Mouse (Mus musculus): ENCODE measurements around the gene Fetub. TPM values are rescaled to one million over a fixed set of nuclear protein-coding genes. Genes with fewer than 3 reads are reported as not detected.
"Not testable (repeated sequence)": the region's sequence is repeated elsewhere in the genome, so short reads cannot be mapped to it uniquely, and the experiment has no call there.

The Fetub gene
- total RNA-seq, 2 experiments from 2014 or later: not detected

DNA sequence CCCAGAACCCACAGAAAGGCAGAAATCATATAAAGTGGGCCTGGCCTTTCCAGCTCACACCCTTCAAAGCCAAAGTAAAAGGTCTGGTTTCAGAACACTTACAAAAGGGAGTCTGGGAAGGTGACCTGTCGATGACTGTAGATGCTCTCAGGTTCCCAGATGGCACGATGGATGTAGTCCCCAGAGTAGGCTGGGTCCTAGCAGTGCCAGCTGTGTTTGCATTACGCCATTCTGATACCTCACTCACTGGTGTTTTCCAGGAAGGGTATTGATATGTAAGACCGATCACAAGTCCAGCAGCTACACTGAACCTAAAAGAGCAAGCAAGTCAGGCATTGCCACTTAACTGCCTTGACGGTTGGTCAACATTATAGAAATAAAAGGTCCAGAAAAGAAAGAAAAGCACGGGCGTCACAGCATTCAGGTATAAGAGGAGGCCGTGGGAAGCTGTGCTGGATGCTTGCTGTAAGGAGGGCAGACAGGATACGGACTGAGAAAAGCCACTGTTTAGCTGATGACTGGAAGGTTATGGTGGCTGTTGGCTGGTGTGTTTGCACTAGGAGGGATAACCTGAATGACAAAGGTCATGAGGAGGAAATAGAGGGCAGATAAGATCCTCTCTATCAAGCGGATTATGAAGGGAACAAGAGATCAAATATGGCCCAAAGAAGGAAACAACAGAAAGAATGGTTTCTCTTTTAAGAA, 18.1 kb upstream of the Fetub start:
- ATAC-seq (replicated peaks; ENCODE audit: low FRiP score, poor library complexity, severe bottlenecking): no peak

DNA sequence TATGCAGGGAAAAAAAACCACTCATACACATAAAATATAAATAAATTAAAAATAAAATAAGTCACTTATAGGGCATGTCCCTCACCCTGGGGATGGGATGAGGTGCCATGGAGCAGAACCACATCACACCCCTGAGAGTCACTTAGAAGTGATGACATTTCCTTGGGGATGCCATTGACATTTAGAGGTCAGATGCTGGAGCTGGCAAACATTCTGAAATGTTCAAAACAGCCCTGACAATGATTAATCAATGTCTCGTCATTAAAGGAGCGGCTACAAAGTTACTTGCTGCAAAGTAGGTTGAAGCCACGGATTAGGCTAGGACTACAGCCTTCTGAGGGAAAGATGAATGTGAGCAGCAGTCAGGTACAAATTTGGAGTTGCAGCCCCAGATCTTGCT, 16.8 kb upstream of the Fetub start:
- ATAC-seq (replicated peaks; ENCODE audit: low FRiP score, poor library complexity, severe bottlenecking): no peak

DNA sequence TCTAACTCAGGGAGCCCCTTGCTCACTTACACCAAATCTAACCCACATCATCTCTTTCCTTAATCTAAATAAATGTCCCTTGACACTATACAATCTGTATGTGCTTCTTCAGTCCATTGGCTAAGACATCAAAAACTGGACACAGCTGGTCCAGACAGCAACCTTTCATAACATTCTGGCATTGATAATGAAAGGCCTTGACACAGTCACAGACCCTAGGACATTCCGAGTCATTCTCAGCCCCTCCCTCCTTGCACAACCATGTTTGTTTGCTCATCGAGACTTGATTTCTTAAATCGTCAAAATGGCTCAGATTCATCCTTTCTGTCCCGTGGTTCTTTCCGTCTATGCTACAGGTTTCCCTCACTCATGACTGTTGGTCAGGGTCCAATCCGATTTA, 8.8 kb upstream of the Fetub start:
- ATAC-seq (replicated peaks; ENCODE audit: low FRiP score, poor library complexity, severe bottlenecking): no peak

DNA sequence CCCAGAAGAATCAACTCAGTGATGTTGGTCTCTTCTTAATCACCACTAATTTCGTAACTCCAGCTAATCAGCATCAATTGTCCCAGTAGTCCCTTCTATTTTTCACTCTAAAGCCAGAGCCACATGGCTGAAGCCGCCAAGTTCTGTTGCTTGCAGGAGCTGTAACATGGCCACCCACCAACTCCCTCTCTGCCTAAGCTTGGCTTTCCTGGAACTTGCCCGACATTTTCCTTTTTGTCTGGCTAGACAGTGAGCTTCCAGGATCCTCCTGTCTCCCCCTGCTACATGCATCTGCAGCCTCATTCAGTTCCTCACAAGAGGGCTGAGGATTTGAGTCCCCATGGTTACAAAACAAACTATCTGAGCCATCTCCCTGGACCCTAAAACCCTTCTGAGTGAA, 6.1 kb upstream of the Fetub start:
- no peak for ATAC-seq (replicated peaks; ENCODE audit: low FRiP score, poor library complexity, severe bottlenecking)

DNA sequence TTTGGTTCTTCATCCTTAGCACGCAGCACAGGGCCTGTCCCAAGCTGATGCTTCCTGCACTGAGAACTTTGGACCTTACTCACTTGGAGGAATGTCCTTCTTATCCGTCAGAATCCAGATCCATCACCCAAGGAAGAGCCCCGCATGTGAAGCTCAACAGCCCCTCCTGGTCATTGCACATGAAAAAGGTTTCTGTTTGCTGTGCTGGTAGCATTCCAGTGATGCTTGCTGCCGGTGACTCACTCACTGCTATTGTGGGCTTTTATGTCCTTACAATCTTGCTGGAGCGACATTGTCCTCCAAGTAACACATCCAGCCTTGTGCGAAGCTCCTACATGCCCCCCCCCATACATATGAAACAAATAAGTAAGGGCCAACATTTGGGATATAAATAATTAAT, 5.2 kb upstream of the Fetub start:
- no peak for ATAC-seq (replicated peaks; ENCODE audit: low FRiP score, poor library complexity, severe bottlenecking)

DNA sequence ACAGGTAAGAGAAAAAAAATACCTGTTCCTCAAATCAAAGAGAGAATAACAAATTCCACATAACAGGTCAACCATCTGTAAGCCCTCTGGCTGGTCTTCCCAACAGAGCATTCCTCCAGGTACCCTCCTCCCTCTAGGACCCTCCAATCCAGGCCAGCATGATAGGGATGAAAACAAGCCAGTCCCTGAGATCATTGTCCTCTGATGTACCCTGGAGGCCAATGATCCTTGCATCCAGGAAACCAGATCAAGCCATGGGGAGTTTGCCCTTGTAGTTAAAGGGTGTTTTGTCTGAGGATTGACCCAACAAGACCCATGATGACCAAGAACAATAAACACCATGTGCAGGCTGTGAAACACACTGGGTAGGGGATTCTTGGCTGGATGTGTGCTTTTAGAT, 3.9 kb upstream of the Fetub start:
- no peak for ATAC-seq (replicated peaks; ENCODE audit: low FRiP score, poor library complexity, severe bottlenecking)

DNA sequence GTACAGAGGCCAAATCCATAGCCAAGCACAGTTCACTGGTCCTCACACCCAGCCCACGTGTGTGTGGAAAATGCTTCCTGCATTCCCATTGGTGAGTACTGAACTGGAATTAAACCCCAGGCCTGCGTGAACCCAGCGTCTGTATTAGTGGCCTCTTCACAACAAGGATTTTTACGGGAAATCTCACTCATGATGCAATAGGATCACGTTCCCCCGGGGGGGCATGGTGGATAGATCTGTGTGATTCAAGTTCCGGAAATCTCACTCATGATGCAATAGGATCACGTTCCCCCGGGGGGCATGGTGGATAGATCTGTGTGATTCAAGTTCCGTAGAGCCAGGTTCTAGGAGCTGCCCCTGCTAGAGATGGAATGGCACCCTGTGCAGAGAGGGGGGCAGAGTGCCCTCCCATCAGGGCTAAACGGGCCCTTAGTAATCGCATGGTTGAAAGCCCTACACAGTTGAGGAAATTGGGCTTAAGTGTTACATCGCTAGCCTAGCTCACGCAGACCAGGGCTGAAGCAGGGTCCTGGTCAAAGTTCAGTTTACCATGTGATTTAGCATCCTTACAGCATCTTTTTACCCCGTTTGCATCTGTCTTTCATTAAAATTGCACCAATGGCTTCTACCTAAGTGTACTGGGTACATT, 654 bp downstream of the Fetub start:
- no peak for ATAC-seq (replicated peaks; ENCODE audit: low FRiP score, poor library complexity, severe bottlenecking)

DNA sequence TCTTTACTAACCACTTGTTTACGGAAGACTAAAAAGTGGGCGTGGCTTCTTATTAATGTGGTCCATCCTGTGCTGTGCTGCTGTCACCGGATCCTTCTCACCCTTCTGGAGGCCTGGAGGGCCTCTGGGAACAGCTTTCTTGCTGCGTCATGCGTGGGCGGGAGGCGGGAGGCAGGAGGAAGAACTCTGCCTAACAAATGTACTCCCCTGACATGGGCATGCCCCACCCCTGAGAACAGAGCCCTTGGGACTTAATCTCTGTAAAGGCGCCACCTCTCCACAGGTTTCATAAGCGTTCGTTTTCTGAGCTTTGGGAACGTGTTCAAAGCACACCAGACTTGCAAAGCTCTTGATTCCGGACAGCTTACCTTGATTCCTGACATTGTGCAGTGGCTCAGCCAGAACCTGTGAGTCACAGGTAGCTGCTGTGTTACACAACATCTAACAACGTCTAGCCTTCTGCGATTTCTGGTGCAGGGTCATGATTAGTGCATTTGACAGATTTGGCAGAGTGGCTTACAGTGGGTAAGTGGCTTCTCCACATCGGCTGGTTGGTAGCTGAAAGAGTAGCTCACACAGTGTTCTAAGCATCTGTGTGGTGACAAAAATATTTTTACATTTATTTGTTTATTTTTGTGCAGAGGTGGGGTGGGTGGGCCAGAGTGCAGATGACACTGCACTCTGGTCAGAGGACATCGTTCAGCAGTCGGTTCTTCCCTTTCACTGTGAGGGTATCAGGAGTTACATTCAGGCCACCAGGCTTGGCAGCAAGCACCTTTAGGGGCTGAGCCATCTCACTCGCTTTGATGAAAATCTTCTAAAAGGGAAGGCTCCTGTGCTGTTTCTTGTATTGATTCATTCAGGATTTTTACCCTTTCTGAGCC, 2.1 kb downstream of the Fetub start:
- no peak for ATAC-seq (replicated peaks; ENCODE audit: low FRiP score, poor library complexity, severe bottlenecking)

DNA sequence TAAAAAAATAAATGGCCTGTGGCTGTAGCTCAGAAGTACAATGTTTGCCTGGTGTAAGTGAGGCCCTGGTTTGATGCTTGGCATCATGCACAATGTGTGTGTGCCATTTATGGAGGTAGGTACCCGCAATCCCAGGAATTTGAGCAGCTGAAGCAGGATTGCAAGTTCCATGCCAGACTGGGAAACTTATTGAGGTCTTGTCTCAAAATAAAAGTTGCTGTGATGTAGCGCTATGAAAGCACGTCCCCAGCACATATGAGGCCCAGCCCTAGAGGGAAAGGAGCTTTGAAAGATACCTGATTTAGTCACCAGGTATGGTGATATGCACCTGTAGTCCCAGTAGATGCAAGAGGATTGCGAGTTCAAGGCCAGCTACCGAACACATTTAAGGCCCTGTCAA, 3.6 kb downstream of the Fetub start:
- ATAC-seq (replicated peaks; ENCODE audit: low FRiP score, poor library complexity, severe bottlenecking): no peak

DNA sequence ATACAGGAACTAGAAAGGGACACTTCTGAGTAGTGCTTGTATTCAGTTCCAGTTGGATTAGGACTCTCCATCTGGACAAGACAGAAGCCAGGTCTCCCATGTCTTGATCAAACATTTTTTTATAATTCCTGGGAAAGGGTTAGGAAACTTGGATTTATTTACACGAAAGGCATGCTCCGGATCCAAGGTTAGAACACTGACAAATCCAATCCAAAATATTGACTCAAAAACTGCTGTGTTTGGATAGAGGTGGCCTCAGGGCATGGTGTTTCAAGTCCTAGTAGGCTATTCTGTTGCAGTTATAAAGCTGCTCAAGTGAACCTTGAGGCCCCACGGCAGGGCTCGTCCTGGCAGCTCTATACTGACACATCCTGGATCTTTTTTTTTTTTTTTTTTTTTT, 4.3 kb downstream of the Fetub start:
- no peak for ATAC-seq (replicated peaks; ENCODE audit: low FRiP score, poor library complexity, severe bottlenecking)

DNA sequence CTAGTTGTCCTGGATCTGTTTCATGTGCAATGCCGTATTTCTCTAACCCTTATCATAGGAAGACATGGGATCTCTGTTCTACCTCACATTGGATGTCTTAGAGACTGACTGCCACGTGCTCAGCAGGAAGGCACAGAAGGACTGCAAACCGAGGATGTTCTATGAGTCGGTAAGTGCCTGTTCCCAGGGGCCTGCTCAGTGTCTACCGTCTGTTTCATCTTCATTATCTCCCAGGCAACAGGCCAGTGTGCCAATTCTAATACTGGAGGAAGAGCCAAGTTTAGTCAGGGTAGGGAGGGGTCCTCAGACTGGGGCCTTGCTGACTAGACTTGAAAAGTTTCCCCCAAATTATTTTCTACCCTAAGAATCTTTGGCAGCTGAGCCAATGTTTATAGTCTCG, 11.4 kb downstream of the Fetub start:
- ATAC-seq (replicated peaks; ENCODE audit: low FRiP score, poor library complexity, severe bottlenecking): no peak

DNA sequence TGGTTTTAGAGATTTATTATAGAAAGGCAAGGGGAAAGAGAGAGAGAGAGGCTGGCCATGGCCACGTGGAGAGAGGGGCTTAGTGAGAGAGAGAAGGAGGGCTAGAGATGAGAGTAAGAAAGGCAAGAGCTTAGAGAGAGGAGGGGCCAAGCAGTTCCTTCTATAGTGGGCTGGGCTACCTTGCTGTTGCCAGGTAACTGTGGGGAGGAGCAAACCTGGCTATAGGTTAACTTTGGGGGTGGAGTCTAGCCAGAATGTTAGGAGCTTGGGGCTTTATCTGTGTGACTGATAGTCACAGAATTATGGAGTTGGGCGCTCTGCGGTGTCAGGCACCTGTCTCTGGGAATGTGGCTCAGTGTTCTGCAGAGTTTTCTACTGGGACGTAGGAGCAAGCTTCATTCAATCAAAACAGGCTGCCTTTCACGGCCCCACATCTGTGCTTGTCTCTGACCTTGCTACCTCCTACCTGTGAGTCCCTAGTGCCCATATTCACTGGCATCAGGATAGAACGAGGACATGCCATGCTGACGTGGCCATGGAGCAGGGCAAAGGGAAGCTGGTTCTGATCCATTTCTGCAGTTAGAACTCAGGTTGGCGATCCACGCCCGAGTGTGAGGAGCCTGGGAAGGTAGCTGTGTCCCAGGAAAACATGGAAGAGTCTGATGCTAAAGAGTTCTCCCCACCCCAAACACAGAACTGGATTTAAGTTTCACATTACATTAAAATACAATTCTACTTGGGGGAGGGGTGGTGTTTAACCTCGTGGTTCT, 13.5 kb downstream of the Fetub start:
- no peak for ATAC-seq (replicated peaks; ENCODE audit: low FRiP score, poor library complexity, severe bottlenecking)

DNA sequence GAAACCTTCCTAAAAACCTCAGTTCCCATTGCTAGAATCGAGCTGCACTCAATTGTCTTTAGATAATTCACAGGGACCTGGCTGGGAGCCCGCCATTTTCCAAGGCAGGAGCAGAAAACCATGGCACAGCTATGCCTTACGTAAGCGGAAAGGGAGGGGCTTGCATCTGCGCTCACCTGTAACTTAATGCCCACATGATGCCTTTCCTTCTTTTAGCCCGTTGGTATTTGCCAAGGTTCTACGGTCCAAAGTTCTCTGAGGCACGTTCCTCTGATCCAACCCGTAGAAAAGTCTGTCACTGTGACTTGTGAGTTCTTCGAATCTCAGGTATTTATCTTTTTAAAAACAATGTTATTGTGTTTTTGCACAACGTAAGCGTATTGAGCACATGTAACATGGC, 19.5 kb downstream of the Fetub start:
- no peak for ATAC-seq (replicated peaks; ENCODE audit: low FRiP score, poor library complexity, severe bottlenecking)

DNA sequence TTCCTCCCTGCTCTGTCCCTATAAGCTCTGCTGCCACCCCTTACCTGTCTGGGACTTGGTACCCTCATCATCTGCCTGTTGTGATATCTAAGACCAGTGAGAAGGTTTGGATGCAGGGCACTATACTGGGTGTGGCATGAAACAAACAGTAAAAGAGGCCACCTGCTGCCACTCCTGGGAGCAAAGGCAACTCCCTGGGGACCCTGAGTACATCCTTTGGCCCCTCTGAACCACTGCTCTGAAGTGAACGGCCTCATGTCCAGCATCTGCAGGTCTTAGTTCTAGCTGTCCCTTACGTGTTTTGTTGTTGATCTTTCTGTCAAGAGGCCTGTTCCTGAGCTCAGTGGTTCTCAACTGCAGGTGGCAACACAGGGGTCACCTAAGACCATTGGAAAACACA, 20.4 kb downstream of the Fetub start:
- ATAC-seq (replicated peaks; ENCODE audit: low FRiP score, poor library complexity, severe bottlenecking): no peak

DNA sequence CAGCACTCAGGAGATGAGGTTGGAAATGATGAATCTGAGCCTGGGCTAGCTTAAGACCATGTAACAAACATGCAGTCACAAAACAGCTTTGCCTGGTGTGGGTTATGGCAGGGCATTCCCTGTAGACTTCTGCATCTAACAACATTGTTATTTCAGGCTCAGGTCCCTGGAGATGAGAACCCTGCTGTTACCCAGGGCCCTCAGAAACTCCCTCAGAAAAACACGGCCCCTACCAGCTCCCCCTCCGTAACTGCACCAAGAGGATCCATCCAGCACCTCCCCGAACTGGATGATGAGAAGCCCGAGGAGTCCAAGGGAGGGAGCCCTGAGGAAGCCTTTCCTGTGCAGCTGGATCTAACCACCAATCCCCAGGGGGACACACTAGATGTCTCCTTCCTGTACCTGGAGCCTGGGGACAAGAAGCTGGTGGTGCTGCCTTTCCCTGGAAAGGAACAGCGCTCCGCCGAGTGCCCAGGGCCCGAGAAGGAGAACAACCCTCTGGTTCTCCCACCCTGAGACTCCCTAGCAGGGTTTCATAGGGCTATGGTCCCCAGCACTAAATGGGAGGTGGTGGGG, 21.1 kb downstream of the Fetub start:
- no peak for ATAC-seq (replicated peaks; ENCODE audit: low FRiP score, poor library complexity, severe bottlenecking)

DNA sequence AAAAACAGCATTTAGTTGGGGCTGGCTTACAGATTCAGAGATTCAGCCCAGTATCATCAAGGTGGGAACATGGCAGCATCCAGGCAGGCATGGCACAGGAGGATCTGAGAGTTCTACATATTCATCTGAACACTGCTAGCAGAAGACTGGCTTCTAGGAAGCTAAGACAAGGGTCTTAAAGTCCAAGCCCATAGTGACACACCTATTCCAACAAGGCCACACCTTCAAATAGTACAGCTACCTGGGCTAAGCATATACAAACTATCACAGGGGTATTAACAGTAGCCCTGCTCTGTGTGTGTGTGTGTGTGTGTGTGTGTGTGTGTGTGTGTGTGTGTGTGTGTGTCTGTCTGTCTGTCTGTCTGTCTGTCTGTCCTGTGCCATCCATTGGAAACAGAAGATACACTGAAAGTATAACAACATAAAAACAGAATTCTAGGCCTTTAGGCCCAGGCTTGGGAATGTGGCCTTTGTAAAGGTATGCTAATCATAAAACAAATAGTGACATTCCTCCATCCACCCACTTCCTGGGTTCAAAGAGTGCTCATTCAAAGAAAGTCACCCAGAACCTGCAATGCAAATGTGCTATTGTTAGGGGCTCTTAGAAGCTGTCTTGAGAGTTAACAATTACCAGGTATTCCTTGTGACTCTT, 23.8 kb downstream of the Fetub start:
- not testable (repeated sequence) for ATAC-seq (replicated peaks; ENCODE audit: low FRiP score, poor library complexity, severe bottlenecking)

DNA sequence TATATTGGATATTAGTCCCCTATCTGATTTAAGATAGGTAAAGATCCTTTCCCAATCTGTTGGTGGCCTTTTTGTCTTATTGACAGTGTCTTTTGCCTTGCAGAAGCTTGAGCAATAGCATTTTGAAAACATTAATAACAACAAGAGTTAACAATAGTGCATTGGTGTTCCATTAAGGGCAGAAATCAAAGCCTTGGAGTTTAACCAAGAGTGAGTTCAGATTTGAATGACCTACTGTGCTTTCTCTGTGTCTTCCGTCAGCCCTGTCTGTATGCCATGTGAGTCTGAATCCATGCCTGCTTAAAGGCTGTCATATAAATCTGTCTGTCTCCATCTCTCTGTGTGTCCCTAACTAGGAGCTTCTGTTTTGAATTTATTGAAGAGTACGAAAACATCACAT, 29.2 kb downstream of the Fetub start:
- no peak for ATAC-seq (replicated peaks; ENCODE audit: low FRiP score, poor library complexity, severe bottlenecking)

DNA sequence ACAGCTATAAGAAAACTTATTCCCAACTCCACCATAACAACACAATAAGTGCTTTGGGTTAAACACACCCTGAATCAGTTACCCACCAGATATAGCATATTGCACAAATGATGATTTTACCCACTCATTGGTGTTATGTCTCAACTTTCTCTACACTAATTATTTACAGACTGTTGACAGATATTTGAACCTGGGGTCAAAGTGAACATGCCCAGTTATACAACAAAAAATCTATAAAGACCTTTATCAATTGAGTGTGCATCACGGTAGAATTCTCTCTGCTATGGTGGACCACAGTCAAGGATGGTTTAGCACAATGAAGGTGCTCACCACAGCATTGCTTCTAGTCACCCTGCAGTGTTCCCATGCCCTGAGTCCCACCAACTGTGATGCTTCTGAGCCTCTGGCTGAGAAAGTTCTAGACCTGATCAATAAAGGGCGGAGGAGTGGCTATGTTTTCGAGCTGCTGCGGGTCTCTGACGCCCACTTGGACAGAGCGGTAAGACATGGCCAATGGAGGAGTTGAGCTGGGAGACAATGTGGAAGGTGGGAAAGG, 32.8 kb downstream of the Fetub start, which contains the start of gene Hrg:
TSS of gene Hrg (plus strand) at position 233 of the 556 bp plus-strand sequence.
- ATAC-seq (replicated peaks; ENCODE audit: low FRiP score, poor library complexity, severe bottlenecking): no peak

DNA sequence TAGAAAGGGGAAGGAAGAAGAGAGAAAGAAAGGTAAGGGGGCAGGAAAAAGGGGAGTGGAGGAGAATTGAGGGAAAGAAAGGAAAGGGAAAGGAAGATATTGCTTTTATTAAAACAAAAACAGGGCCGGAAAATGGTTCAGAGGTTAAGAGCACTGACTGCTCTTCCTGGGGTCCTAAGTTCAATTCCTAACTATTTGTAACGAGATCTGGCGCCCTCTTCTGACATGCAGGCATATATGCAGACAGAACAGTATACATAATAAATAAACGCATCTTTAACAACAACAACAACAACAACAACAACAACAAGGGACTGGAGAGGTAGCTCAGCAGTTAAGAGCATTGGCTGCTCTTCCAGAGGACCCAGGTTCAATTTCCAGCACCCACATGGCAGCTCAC, 34.9 kb downstream of the Fetub start:
- ATAC-seq (replicated peaks; ENCODE audit: low FRiP score, poor library complexity, severe bottlenecking): no peak

All from erythroblast, adult 5-6 weeks (primary cell).